Mouse (Mus musculus): ENCODE data around the gene Mical3.

DNA sequence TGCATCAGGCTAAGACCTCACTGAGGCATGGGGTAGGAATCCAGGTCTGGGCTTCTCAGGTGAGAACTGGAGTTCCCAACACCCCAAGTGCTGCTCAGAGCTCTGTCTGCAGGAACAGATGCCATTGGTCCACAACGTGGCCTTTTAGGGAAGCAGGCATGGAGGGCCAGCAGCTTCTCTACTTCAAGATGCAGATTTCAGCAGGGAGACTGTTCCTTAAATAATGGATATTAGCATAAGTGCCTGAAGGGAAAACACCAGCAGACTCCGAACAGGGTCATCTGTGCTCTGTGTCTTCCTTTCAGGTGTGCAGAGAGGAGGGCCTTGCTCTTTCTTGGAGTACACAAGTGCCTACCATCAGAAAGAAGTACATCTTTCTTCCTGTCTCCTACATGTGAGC, 187.7 kb downstream of the Mical3 start:
- TF ChIP-seq CTCF (IDR thresholded peaks at IDR 0.05; ENCODE audit: borderline replicate concordance, insufficient read depth, low read length) = no peak
- TF ChIP-seq POLR2A (IDR thresholded peaks at IDR 0.05; ENCODE audit: low read depth, low read length) = no peak
